Mouse (Mus musculus) kidney, postnatal 0 days (tissue): ENCODE data around the gene Vezt. TPM values are rescaled to one million over a fixed set of nuclear protein-coding genes. Genes with fewer than 3 reads are reported as not detected.
A peak's percentile ranks its signal among the peaks of the same experiment; 100 is the strongest.

Source experiments
- ATAC-seq: fragments of 200-750 bp; cut with Nextera tagmentation; replicated peaks from 2 replicates; pipeline ENCODE4 v1.8.0; 2017; ENCODE audit warnings: low read depth, moderate number of reproducible peaks, moderate TSS enrichment, moderate library complexity; ENCODE audit not compliant: low FRiP score
- DNase-seq: peaks from one replicate; pipeline ENCODE4 v3.0.0-alpha.2; 2016; ENCODE audit warnings: low spot score
- H3K27ac ChIP-seq: fragments of 300-500 bp; sonication (generic); 2 replicates; pipeline ENCODE4 v1.5.1; 2014; ENCODE audit warnings: mild to moderate bottlenecking
- H3K27me3 ChIP-seq: fragments of 300-500 bp; sonication (generic); 2 replicates; pipeline ENCODE4 v1.6.1; 2014; ENCODE audit warnings: low read length, mixed read lengths; ENCODE audit not compliant: insufficient read depth
- H3K36me3 ChIP-seq: fragments of 300-500 bp; sonication (generic); 2 replicates; pipeline ENCODE4 v1.6.1; 2014; ENCODE audit warnings: low read length, mixed read lengths; ENCODE audit not compliant: insufficient read depth
- H3K4me1 ChIP-seq: fragments of 300-500 bp; sonication (generic); replicated peaks from 2 replicates; pipeline ENCODE4 v1.6.1; 2014; ENCODE audit warnings: antibody characterized with exemption, low read length, mixed read lengths; ENCODE audit not compliant: insufficient read depth
- H3K4me2 ChIP-seq: fragments of 300-500 bp; sonication (generic); 2 replicates; pipeline ENCODE4 v1.6.1; 2014; ENCODE audit warnings: mild to moderate bottlenecking, low read length, moderate library complexity, mixed read lengths
- H3K4me3 ChIP-seq: fragments of 300-500 bp; sonication (generic); replicated peaks from 2 replicates; pipeline ENCODE4 v1.5.1; 2014; ENCODE audit warnings: low read depth, low read length
- H3K9ac ChIP-seq: fragments of 300-500 bp; sonication (generic); 2 replicates; pipeline ENCODE4 v1.6.1; 2014; ENCODE audit warnings: low read depth, low read length
- H3K9me3 ChIP-seq: fragments of 300-500 bp; sonication (generic); replicated peaks from 2 replicates; pipeline ENCODE4 v1.6.1; 2016; ENCODE audit warnings: low read length, inconsistent platforms, mixed read lengths
- CTCF ChIP-seq: IDR thresholded peaks from 2 replicates; pipeline ENCODE4 v1.5.1; 2016; ENCODE audit warnings: antibody characterized with exemption, low read depth, mild to moderate bottlenecking, moderate library complexity
- WGBS: fragments of 180-500 bp; shearing (Covaris S2); extraction: QIAGEN DNeasy Blood & Tissue Kit; methylation state at CpG from one replicate; pipeline ENCODE4 v1.1.7; 2014; 5-methylcytosine and 5-hydroxymethylcytosine counted together
- polyA plus RNA-seq: library from polyadenylated mRNA; unstranded; fragments of >200 nt; fragmentation: Nextera tagmentation; extraction: Ambion mirVana; gene quantifications from 2 replicates; pipeline ENCODE4 v1.2.1, GENCODE M21; 2015

Gene Vezt
- polyA plus RNA-seq, 1 experiment from 2014 or later = 20.8 TPM

- Histone ChIP-seq H3K9me3 (no peaks in the 10 kb centered on the region), H3K27me3 (no peaks in the 10 kb centered on the region), H3K36me3 (0 out of 2 replicates have a peak, but pooled peaks cover 2% of the 10 kb centered on the region), H3K27ac (no peak overlapping the region), H3K9ac (no peak overlapping the region), H3K4me2 (no peak overlapping the region), H3K4me3 (no peak overlapping the region), H3K4me1 (no peaks in the 10 kb centered on the region)
- ATAC-seq (no peak), DNase-seq (no peak)
- 93% methylated on average over 6 of the region's 6 CpGs for WGBS
- no peak for TF ChIP-seq CTCF
Observed at GRCm38 (mm10) chr10:94031164-94031563, 4.5 kb downstream of the Vezt start.

- DNase-seq = no peak
- no peaks in the 10 kb centered on the region for H3K27me3 ChIP-seq
- H3K9ac ChIP-seq = no peak overlapping the region
- no peak overlapping the region for H3K4me2 ChIP-seq
- TF ChIP-seq CTCF = no peak
- no peaks in the 10 kb centered on the region for H3K4me1 ChIP-seq
- H3K4me3 ChIP-seq = no peak overlapping the region
- 85% methylated on average over 6 of the region's 6 CpGs for WGBS
- no peak for ATAC-seq
- no peak overlapping the region for H3K27ac ChIP-seq
- H3K36me3 ChIP-seq = 0 out of 2 replicates have a peak, but pooled peaks cover 5% of the 10 kb centered on the region
- no peaks in the 10 kb centered on the region for H3K9me3 ChIP-seq
Observed at GRCm38 (mm10) chr10:94028493-94028892, 7.1 kb downstream of the Vezt start.

DNA sequence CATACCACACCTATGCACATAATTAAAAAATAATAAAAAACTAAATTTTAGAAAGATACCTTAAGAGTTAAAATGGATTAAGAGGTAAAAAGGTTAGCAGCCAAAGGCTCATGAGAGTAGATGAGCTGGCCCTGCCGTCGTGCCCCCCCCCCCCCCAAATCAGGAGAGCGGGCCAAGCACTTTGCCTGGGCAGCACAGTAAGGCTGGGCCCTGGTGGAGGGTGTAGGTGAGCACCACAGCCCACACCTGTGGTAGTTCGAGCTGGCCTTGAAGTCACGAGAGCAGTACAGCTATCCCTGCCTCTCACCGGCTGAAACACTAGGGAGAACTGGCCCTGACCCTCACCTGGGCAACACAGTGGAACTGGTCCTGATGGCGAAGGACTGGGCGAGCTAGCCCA, 10.5 kb downstream of the Vezt start:
- TF ChIP-seq CTCF = no peak
- H3K4me3 ChIP-seq = no peak overlapping the region
- ATAC-seq = peak; percentile 21; the same call in 1 of the 2 replicates
- no peaks in the 10 kb centered on the region for H3K4me1 ChIP-seq
- H3K4me2 ChIP-seq = no peak overlapping the region
- H3K27ac ChIP-seq = no peak overlapping the region
- no peak overlapping the region for H3K9ac ChIP-seq
- DNase-seq = no peak
- H3K9me3 ChIP-seq = no peaks in the 10 kb centered on the region
- no peaks in the 10 kb centered on the region for H3K27me3 ChIP-seq
- 0 out of 2 replicates have a peak, but pooled peaks cover 5% of the 10 kb centered on the region for H3K36me3 ChIP-seq
- WGBS = 92% methylated on average over 8 of the region's 8 CpGs

- no peak for TF ChIP-seq CTCF
- H3K36me3 ChIP-seq = 0 out of 2 replicates have a peak, but pooled peaks cover 3% of the 10 kb centered on the region
- H3K27me3 ChIP-seq = no peaks in the 10 kb centered on the region
- no peaks in the 10 kb centered on the region for H3K4me1 ChIP-seq
- no peak overlapping the region for H3K4me2 ChIP-seq
- no peak overlapping the region for H3K27ac ChIP-seq
- DNase-seq (no peak), ATAC-seq (no peak)
- H3K4me3 ChIP-seq = no peak overlapping the region
- no peaks in the 10 kb centered on the region for H3K9me3 ChIP-seq
- H3K9ac ChIP-seq = no peak overlapping the region
- WGBS = 76% methylated on average over 4 of the region's 4 CpGs
Observed at GRCm38 (mm10) chr10:94021059-94021458, 14.6 kb downstream of the Vezt start.

GRCm38 (mm10) chr10:94020587-94020986, 15.0 kb downstream of the Vezt start:
- Histone ChIP-seq H3K4me1 (no peaks in the 10 kb centered on the region), H3K36me3 (0 out of 2 replicates have a peak, but pooled peaks cover 3% of the 10 kb centered on the region), H3K27me3 (no peaks in the 10 kb centered on the region), H3K9ac (no peak overlapping the region), H3K27ac (no peak overlapping the region), H3K4me3 (no peak overlapping the region), H3K4me2 (no peak overlapping the region), H3K9me3 (no peaks in the 10 kb centered on the region)
- ATAC-seq (no peak), DNase-seq (peak; percentile 7)
- TF ChIP-seq CTCF = no peak
- 76% methylated on average over 5 of the region's 5 CpGs for WGBS

GRCm38 (mm10) chr10:94017455-94017854, 18.2 kb downstream of the Vezt start:
- H3K4me2 ChIP-seq = no peak overlapping the region
- H3K4me3 ChIP-seq = no peak overlapping the region
- no peak for ATAC-seq
- no peak overlapping the region for H3K27ac ChIP-seq
- WGBS = 63% methylated on average over 8 of the region's 8 CpGs
- DNase-seq = peak; percentile 57
- H3K9me3 ChIP-seq = no peaks in the 10 kb centered on the region
- no peaks in the 10 kb centered on the region for H3K36me3 ChIP-seq
- no peaks in the 10 kb centered on the region for H3K27me3 ChIP-seq
- TF ChIP-seq CTCF = no peak
- H3K4me1 ChIP-seq = no peaks in the 10 kb centered on the region
- no peak overlapping the region for H3K9ac ChIP-seq

- peak overlapping the region; percentile 62; the same call in 1 of the 2 replicates for H3K27ac ChIP-seq
- H3K4me2 ChIP-seq = 0 out of 2 replicates have a peak overlapping the region, but pooled peaks have one; percentile 5
- no peaks in the 10 kb centered on the region for H3K36me3 ChIP-seq
- H3K4me1 ChIP-seq = no peaks in the 10 kb centered on the region
- WGBS = 30% methylated on average over 4 of the region's 4 CpGs
- ATAC-seq = no peak
- H3K27me3 ChIP-seq = no peaks in the 10 kb centered on the region
- H3K9me3 ChIP-seq = no peaks in the 10 kb centered on the region
- peak; percentile 89 for DNase-seq
- H3K9ac ChIP-seq = no peak overlapping the region
- no peak for TF ChIP-seq CTCF
- H3K4me3 ChIP-seq = no peak overlapping the region
Observed at GRCm38 (mm10) chr10:94014200-94014599, 21.4 kb downstream of the Vezt start.
